Mouse (Mus musculus): ENCODE results near the gene Faf2. TPM values are rescaled to one million over a fixed set of nuclear protein-coding genes. Genes with fewer than 3 reads are reported as not detected.
A peak's percentile ranks its signal among the peaks of the same experiment; 100 is the strongest.

Faf2 gene
- polyA plus RNA-seq, 1 experiment from 2014 or later = 83.5 TPM

DNA sequence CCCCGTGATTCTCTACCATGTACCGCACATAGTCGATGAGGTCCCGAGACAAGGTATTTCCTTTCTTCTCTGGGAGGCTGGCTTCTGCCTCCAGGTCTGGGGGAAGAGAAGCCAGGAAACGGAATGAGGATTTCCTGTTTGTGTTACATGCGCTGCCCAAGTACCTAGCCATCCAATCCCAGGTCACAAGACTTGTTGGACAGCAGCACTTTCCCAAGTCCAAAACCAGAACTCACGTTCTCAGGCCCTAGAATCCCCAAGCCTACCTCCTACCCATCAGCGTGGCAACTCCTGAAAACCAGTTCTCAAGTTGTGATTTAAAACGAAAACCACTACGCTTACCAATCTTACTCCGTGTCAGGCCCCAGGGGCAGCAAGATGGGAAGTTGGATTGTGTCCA, 35.8 kb upstream of the Faf2 start:
- Histone ChIP-seq H3K27ac (ENCODE audit: low read depth, low read length) (no peak overlapping the region), H3K4me1 (replicated peaks; ENCODE audit: control insufficient read depth, insufficient read depth, low read length) (no peaks in the 10 kb centered on the region), H3K4me3 (ENCODE audit: low read depth, low read length) (no peak overlapping the region), H3K9ac (ENCODE audit: low read length) (no peak overlapping the region), H3K4me2 (ENCODE audit: low read depth, low read length, severe bottlenecking) (no peak overlapping the region), H3K27me3 (ENCODE audit: control insufficient read depth, insufficient read depth, low read length) (no peaks in the 10 kb centered on the region), H3K36me3 (ENCODE audit: control insufficient read depth, insufficient read depth, low read length) (no peaks in the 10 kb centered on the region; the same call in 1 of the 2 replicates), H3K9me3 (ENCODE audit: control insufficient read depth, low read length) (no peaks in the 10 kb centered on the region)
- DNase-seq (ENCODE audit: low spot score) (no peak), ATAC-seq (replicated peaks; ENCODE audit: low FRiP score) (no peak)
- WGBS = 92% methylated on average over 11 of the region's 11 CpGs

DNA sequence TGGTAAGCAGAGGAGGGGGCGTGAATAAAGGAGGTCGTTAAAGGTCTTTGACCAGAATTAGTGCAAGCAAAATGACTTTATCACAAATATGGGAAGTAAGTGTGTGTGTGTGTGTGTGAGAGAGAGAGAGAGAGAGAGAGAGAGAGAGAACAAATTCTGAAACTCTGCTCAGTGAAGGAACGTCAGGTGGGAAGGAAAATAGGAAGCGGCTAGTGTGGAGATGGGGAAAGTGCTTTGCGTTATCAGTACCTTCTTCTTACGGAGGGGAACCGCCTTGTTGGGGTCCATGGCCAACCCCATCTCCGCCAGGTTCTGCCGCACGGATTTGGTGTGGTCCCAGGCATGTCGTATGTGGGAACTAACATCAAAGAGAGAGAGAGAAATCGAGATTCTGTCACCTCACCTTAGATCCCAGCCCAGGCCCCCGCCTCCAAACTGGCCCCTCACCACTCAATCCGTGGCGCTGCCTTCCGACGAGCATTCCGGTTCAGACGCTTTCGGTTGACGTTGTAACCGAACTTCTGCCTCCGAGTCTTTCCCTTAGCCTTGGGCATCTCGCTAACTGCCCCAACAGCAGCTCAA, 32.1 kb upstream of the Faf2 start:
- 2% methylated on average over 24 of the region's 24 CpGs for WGBS
- H3K9me3 ChIP-seq (ENCODE audit: control insufficient read depth, low read length) = no peaks in the 10 kb centered on the region
- H3K36me3 ChIP-seq (ENCODE audit: control insufficient read depth, insufficient read depth, low read length) = no peaks in the 10 kb centered on the region; the same call in 1 of the 2 replicates
- ATAC-seq (replicated peaks; ENCODE audit: low FRiP score) = no peak; the same call in 1 of the 2 replicates
- H3K27ac ChIP-seq (ENCODE audit: low read depth, low read length) = no peak overlapping the region
- H3K9ac ChIP-seq (ENCODE audit: low read length) = peak overlapping the region; percentile 86
- no peaks in the 10 kb centered on the region for H3K27me3 ChIP-seq (ENCODE audit: control insufficient read depth, insufficient read depth, low read length)
- H3K4me2 ChIP-seq (ENCODE audit: low read depth, low read length, severe bottlenecking) = peak overlapping the region; percentile 43
- H3K4me1 ChIP-seq (replicated peaks; ENCODE audit: control insufficient read depth, insufficient read depth, low read length) = 0 out of 2 replicates have a peak, but pooled peaks cover 3% of the 10 kb centered on the region
- no peak for DNase-seq (ENCODE audit: low spot score)
- H3K4me3 ChIP-seq (ENCODE audit: low read depth, low read length) = peak overlapping the region; percentile 80

DNA sequence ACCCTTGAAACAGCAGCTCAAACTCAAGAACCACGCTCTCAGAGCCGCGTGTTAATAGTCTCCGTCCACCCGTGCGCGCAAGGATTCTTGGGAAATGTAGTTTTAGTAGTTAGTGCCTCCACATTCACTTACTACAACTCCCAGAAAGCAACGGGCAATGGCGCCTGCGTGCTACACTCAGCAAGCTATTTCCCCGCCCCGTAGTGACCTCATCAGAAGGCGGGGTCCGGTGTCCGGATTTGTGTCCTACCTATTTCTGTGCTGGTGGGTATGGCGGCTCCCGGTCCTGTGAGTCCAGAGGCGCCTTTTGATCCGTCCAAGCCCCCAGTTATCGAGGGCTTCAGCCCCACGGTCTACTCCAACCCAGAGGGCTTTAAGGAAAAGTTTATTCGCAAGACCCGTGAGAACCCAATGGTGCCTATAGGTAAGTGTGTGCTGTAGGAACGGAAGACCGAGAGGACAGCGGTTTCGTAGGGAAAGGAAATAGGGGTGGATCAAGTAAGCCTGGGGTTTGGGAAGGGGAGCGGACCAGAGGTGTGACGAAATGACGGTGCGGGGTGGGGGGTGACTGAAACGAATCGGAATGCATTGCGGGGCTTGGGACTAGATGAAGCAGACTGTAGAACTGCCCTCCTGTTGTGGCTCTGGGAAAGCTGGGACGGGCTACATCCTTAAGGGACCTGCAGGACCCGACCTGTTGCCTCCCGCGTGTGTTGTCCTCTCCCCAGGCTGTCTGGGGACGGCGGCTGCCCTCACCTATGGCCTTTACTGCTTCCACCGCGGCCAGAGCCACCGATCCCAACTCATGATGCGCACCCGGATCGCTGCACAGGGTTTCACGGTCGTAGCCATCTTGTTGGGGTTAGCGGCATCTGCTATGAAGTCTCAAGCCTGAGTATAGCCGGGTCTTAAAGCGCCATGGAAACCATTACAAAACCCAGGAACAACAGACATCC, 31.3 kb upstream of the Faf2 start, which contains the start of the genes Nop16 and Higd2a:
Gene Nop16 (minus strand): TSS at position 95 of the 956 bp plus-strand sequence.
Gene Higd2a (plus strand): TSS at position 212 of the 956 bp plus-strand sequence.
- no peaks in the 10 kb centered on the region; the same call in 1 of the 2 replicates for H3K36me3 ChIP-seq (ENCODE audit: control insufficient read depth, insufficient read depth, low read length)
- H3K27ac ChIP-seq (ENCODE audit: low read depth, low read length) = peak within 1 kb of the TSS; percentile 62

DNA sequence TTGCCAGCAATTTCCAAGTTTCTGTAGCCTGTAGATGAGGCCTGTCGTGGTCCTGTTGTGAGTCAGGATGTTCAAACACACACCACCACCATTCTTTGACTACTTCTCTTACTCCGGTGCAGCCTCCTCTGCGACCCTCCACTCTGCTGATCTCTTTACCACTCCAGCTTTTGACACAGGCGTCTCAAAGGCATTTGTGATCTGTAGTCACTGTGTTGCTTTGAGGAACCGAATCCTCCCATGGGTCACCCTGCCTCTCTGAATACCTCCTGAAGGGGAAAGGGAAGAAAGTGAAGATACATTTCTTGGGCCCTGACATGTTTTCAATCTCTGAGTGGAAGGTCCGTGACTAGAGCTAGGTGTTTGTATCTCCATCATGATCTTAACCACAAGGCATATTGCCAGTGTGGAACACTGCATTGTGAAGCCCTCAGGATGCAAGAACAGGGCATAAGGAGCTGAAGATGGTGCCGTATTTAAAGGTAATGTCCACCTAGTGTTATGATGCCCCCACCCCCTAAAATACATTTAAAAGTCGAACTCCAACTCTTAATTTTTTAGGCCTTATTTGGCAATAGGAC, 29.7 kb upstream of the Faf2 start:
- no peak for ATAC-seq (replicated peaks; ENCODE audit: low FRiP score)
- no peaks in the 10 kb centered on the region for H3K27me3 ChIP-seq (ENCODE audit: control insufficient read depth, insufficient read depth, low read length)
- H3K9ac ChIP-seq (ENCODE audit: low read length) = no peak overlapping the region
- H3K27ac ChIP-seq (ENCODE audit: low read depth, low read length) = no peak overlapping the region
- H3K36me3 ChIP-seq (ENCODE audit: control insufficient read depth, insufficient read depth, low read length) = no peaks in the 10 kb centered on the region
- no peak overlapping the region for H3K4me2 ChIP-seq (ENCODE audit: low read depth, low read length, severe bottlenecking)
- H3K4me3 ChIP-seq (ENCODE audit: low read depth, low read length) = no peak overlapping the region
- DNase-seq (ENCODE audit: low spot score) = no peak
- 0 out of 2 replicates have a peak, but pooled peaks cover 3% of the 10 kb centered on the region for H3K4me1 ChIP-seq (replicated peaks; ENCODE audit: control insufficient read depth, insufficient read depth, low read length)
- H3K9me3 ChIP-seq (ENCODE audit: control insufficient read depth, low read length) = no peaks in the 10 kb centered on the region
- WGBS = 87% methylated on average over 8 of the region's 8 CpGs

More for the DNA sequence above, 31.3 kb upstream of the Faf2 start, which contains the start of the genes Nop16 and Higd2a:
- H3K27me3 ChIP-seq (ENCODE audit: control insufficient read depth, insufficient read depth, low read length) = no peaks in the 10 kb centered on the region
- H3K9me3 ChIP-seq (ENCODE audit: control insufficient read depth, low read length) = no peaks in the 10 kb centered on the region
- ATAC-seq (replicated peaks; ENCODE audit: low FRiP score) = peak; percentile 96
- H3K9ac ChIP-seq (ENCODE audit: low read length) = peak within 1 kb of the TSS; percentile 86
- H3K4me1 ChIP-seq (replicated peaks; ENCODE audit: control insufficient read depth, insufficient read depth, low read length) = 0 out of 2 replicates have a peak, but pooled peaks cover 3% of the 10 kb centered on the region
- peak; percentile 98 for DNase-seq (ENCODE audit: low spot score)
- WGBS = under 1% methylated on average over 51 of the region's 51 CpGs
- peak within 1 kb of the TSS; percentile 60 for H3K4me2 ChIP-seq (ENCODE audit: low read depth, low read length, severe bottlenecking)
- peak within 1 kb of the TSS; percentile 80 for H3K4me3 ChIP-seq (ENCODE audit: low read depth, low read length)

DNA sequence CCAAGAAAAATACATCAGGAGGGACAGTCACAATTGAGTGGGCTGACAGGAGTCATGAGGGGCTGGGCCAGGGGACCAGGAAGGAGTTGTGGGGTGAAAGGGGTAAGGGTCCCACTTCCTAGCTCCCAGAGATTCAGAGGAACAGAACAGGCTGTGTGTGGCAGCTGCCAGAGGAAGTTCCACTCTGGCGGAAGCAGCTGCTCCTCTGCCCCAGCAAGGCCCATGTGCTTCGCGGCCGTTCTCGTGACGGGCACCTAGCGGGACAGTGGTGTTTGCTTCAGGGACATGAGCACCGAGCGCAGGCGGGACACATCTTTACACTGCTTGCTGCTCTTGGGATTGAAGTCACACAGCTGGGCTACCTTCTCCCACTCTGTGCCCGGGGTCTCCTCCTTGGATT, 28.0 kb upstream of the Faf2 start:
- Histone ChIP-seq H3K27ac (ENCODE audit: low read depth, low read length) (no peak overlapping the region), H3K4me2 (ENCODE audit: low read depth, low read length, severe bottlenecking) (no peak overlapping the region), H3K27me3 (ENCODE audit: control insufficient read depth, insufficient read depth, low read length) (no peaks in the 10 kb centered on the region), H3K4me3 (ENCODE audit: low read depth, low read length) (no peak overlapping the region), H3K9ac (ENCODE audit: low read length) (no peak overlapping the region), H3K9me3 (ENCODE audit: control insufficient read depth, low read length) (no peaks in the 10 kb centered on the region), H3K36me3 (ENCODE audit: control insufficient read depth, insufficient read depth, low read length) (no peaks in the 10 kb centered on the region), H3K4me1 (replicated peaks; ENCODE audit: control insufficient read depth, insufficient read depth, low read length) (0 out of 2 replicates have a peak, but pooled peaks cover 3% of the 10 kb centered on the region)
- WGBS = 91% methylated on average over 11 of the region's 11 CpGs
- DNase-seq (ENCODE audit: low spot score) = no peak
- ATAC-seq (replicated peaks; ENCODE audit: low FRiP score) = no peak

DNA sequence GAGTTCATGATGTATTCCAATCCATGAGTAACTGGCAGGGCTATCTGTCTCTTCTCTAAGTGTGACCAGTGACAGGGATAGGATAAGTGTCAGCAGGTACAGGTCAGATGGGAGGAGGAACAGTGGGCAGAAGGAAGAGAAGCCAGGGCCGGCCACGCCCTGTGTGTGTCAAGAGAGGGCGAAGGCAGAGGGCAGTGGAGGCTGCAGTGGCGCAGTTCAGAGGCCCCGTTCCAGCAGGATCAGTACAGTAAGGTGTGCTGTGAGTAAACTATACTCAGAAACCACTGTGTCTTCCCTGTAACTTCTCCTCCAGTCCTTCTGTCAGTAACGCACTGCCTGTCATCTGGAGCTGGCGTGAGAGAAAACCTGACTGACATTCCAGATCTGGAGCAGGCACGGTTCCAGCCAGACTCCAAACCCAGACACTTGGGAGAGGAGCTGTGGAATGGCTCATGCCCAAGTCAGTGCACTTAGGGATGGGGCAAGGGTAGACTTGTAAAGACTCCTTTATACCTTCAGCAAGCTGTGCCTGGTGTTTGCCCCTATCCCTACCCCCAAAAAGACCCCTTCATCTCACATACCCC, 25.4 kb upstream of the Faf2 start:
- Histone ChIP-seq H3K4me2 (ENCODE audit: low read depth, low read length, severe bottlenecking) (no peak overlapping the region), H3K27ac (ENCODE audit: low read depth, low read length) (no peak overlapping the region), H3K4me3 (ENCODE audit: low read depth, low read length) (no peak overlapping the region), H3K9ac (ENCODE audit: low read length) (no peak overlapping the region), H3K27me3 (ENCODE audit: control insufficient read depth, insufficient read depth, low read length) (peaks cover 2% of the 10 kb centered on the region), H3K36me3 (ENCODE audit: control insufficient read depth, insufficient read depth, low read length) (no peaks in the 10 kb centered on the region), H3K4me1 (replicated peaks; ENCODE audit: control insufficient read depth, insufficient read depth, low read length) (0 out of 2 replicates have a peak, but pooled peaks cover 3% of the 10 kb centered on the region), H3K9me3 (ENCODE audit: control insufficient read depth, low read length) (no peaks in the 10 kb centered on the region)
- DNase-seq (ENCODE audit: low spot score) (no peak), ATAC-seq (replicated peaks; ENCODE audit: low FRiP score) (no peak)
- WGBS = 90% methylated on average over 8 of the region's 8 CpGs

DNA sequence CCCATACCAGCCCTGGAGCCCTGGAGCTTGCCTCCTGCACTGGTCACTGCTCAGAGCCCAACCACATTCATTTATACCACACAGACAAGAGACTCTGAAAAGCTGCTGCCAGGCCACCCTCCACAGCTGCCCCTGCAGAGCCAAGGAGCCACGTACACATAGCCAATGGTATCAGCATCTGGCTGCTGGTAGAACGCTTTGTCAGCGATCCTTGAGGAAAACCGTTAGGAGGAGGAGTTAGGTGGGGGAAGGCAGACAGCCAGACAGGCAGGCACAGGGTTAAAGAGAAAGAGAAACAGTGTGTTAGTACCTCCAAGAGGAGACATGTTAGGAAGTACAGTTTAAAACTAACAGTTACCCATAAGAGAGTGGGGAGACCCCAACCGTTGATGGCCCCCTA, 24.7 kb upstream of the Faf2 start:
- Histone ChIP-seq H3K9me3 (ENCODE audit: control insufficient read depth, low read length) (no peaks in the 10 kb centered on the region), H3K4me2 (ENCODE audit: low read depth, low read length, severe bottlenecking) (no peak overlapping the region), H3K27ac (ENCODE audit: low read depth, low read length) (no peak overlapping the region), H3K27me3 (ENCODE audit: control insufficient read depth, insufficient read depth, low read length) (peaks cover 5% of the 10 kb centered on the region), H3K36me3 (ENCODE audit: control insufficient read depth, insufficient read depth, low read length) (no peaks in the 10 kb centered on the region), H3K9ac (ENCODE audit: low read length) (no peak overlapping the region), H3K4me1 (replicated peaks; ENCODE audit: control insufficient read depth, insufficient read depth, low read length) (no peaks in the 10 kb centered on the region), H3K4me3 (ENCODE audit: low read depth, low read length) (no peak overlapping the region)
- ATAC-seq (replicated peaks; ENCODE audit: low FRiP score) = no peak
- 75% methylated on average over 5 of the region's 5 CpGs for WGBS
- DNase-seq (ENCODE audit: low spot score) = no peak

DNA sequence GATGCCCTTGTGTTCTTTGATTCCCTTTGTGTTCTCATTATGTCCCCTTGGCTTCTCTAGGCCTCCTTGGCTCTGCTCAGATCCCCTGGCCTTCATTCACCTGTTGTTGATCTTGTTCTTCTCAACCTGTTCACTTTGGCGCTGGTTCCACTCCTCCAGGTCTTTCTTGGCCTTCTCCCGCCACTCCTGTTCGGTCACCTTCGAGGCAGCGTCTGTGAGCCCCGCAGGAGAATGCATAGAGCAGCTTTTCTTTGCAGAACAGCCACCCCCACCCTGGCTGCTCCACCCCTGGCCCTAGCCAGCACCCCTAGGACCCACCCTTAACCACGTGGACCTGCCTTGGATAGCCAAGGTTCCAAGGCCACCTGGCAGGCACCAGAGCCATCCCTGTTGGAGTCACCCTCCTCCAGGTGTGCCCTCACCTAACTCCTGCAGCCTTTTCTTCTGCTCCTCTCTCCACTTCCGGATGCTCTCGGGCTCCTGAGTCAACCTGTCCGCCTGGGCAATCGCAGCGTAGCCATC, 22.9 kb upstream of the Faf2 start:
- no peaks in the 10 kb centered on the region for H3K9me3 ChIP-seq (ENCODE audit: control insufficient read depth, low read length)
- no peak overlapping the region for H3K9ac ChIP-seq (ENCODE audit: low read length)
- no peaks in the 10 kb centered on the region; the same call in 1 of the 2 replicates for H3K4me1 ChIP-seq (replicated peaks; ENCODE audit: control insufficient read depth, insufficient read depth, low read length)
- no peak for ATAC-seq (replicated peaks; ENCODE audit: low FRiP score)
- no peaks in the 10 kb centered on the region for H3K36me3 ChIP-seq (ENCODE audit: control insufficient read depth, insufficient read depth, low read length)
- no peak overlapping the region for H3K27ac ChIP-seq (ENCODE audit: low read depth, low read length)
- no peak overlapping the region for H3K4me2 ChIP-seq (ENCODE audit: low read depth, low read length, severe bottlenecking)
- no peak for DNase-seq (ENCODE audit: low spot score)
- peaks cover 9% of the 10 kb centered on the region for H3K27me3 ChIP-seq (ENCODE audit: control insufficient read depth, insufficient read depth, low read length)
- H3K4me3 ChIP-seq (ENCODE audit: low read depth, low read length) = no peak overlapping the region
- 90% methylated on average over 12 of the region's 12 CpGs for whole genome bisulfite sequencing
